Mouse (Mus musculus): Measurements from ENCODE around the gene Pgpep1. TPM values are rescaled to one million over a fixed set of nuclear protein-coding genes. Genes with fewer than 3 reads are reported as not detected.

Gene Pgpep1
- polyA plus RNA-seq, 1 experiment from 2014 or later: 99.4 TPM

- Histone ChIP-seq H3K9ac (replicated peaks) (peak within 1 kb of the TSS; percentile 100), H3K27me3 (no peaks in the 10 kb centered on the region), H3K9me3 (no peaks in the 10 kb centered on the region), H3K4me2 (replicated peaks) (peak within 1 kb of the TSS; percentile 81), H3K36me3 (peaks cover 10% of the 10 kb centered on the region), H3K4me3 (replicated peaks) (peak within 1 kb of the TSS; percentile 98), H3K4me1 (replicated peaks) (peaks cover 59% of the 10 kb centered on the region), H3K27ac (peak within 1 kb of the TSS; percentile 100)
- peak; percentile 83 for ATAC-seq
- under 1% methylated on average over 66 of the region's 69 CpGs for WGBS
Observed at GRCm38 (mm10) chr8:70698310-70699109, 38.3 kb upstream of the Pgpep1 start, which contains the start of gene Jund. TSS of gene Jund (plus strand) at chr8:70698949.

DNA sequence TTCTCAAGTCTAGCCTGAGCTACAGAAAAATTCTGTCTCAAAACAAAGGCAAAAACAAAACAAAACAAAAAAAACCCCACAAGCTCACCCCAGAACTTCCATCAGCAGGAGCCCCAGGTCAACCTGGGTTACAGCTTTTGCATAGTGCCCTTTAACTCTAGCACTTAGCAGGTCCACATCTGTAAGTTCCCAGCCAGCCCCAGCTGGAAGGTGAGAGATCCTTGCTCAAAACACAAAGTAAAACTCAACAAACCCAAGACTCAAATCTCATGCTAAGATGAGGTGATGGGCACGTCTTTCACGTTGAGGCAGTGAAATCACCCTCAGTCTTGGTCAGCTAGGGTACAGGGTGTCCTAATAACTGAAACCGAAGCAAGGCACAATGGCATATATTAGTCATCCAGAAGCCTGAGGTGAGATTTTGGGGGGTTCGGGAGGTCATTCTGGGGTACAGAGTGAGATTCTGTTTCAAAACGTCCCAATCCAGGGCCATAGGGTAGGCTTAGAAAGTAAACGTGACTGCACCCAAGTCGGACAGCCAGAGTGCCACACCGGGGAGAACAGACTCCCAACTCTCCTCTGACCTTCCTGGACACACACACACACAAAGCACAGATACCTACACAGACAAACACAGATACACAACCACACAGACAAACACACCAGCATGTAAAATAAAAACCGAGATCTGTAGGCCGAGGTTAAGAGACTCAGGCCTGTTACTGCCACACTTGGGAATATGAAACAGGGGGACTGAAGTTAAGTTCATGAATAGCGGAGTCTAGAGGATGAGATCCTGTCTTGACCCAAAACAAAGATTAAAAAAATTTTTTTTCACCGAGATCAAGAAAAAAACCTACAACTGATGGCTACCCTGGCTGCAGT, 37.4 kb upstream of the Pgpep1 start:
- Histone ChIP-seq H3K4me1 (replicated peaks) (peaks cover 50% of the 10 kb centered on the region), H3K9me3 (no peaks in the 10 kb centered on the region), H3K27me3 (no peaks in the 10 kb centered on the region), H3K4me2 (replicated peaks) (peak overlapping the region; percentile 81), H3K4me3 (replicated peaks) (peak overlapping the region; percentile 98), H3K36me3 (peaks cover 2% of the 10 kb centered on the region; the same call in 1 of the 2 replicates), H3K27ac (peak overlapping the region; percentile 100), H3K9ac (replicated peaks) (peak overlapping the region; percentile 100)
- WGBS: 77% methylated on average over 12 of the region's 12 CpGs
- no peak for ATAC-seq

GRCm38 (mm10) chr8:70696946-70697345, 36.8 kb upstream of the Pgpep1 start:
- 51% methylated on average over 4 of the region's 4 CpGs for WGBS
- ATAC-seq: no peak
- Histone ChIP-seq H3K27me3 (no peaks in the 10 kb centered on the region), H3K36me3 (peaks cover under 1% of the 10 kb centered on the region; the same call in 1 of the 2 replicates), H3K4me3 (replicated peaks) (peak overlapping the region; percentile 23), H3K27ac (peak overlapping the region; percentile 100), H3K4me1 (replicated peaks) (peaks cover 49% of the 10 kb centered on the region), H3K9ac (replicated peaks) (peak overlapping the region; percentile 51), H3K4me2 (replicated peaks) (peak overlapping the region; percentile 53), H3K9me3 (no peaks in the 10 kb centered on the region)

GRCm38 (mm10) chr8:70696019-70696885, 36.1 kb upstream of the Pgpep1 start:
- Histone ChIP-seq H3K9ac (replicated peaks) (peak overlapping the region; percentile 51), H3K27me3 (no peaks in the 10 kb centered on the region), H3K9me3 (no peaks in the 10 kb centered on the region), H3K36me3 (no peaks in the 10 kb centered on the region), H3K27ac (peak overlapping the region; percentile 100), H3K4me3 (replicated peaks) (peak overlapping the region; percentile 23), H3K4me2 (replicated peaks) (peak overlapping the region; percentile 53), H3K4me1 (replicated peaks) (peaks cover 49% of the 10 kb centered on the region)
- WGBS: 7% methylated on average over 31 of the region's 31 CpGs
- ATAC-seq: no peak

DNA sequence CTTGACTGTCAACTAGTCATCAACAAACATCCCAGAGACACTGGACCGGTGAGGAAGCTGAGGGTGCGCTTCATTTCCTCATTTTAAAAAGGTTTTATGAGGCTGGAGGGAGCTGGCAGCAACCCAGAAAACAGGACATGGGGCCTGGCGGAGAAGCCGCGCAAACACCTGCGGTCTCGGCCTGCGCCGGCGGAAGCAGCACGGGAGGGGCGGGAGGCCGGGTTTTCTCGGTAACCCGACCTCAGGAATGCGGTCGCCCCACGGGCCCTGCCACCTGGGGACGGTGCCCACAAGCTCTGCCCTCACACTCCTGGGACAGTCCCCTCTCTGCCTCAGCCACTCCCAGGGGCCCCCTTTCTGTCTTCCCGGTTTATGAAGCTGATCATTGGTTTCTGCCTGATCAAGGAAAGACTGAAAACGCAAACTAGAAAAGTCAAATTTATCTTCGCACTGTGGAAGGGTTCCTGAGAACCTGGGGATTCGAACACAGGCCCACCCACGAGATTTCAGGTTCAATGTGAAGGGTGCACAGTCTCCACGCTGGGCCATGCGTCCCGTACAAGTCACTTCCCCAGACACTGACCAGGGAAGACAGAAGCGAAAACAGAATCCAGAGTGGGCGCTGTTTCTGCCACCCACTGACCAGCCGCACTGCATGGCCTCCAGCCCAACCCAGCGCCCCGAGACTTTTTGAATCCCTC, 35.3 kb upstream of the Pgpep1 start:
- Histone ChIP-seq H3K36me3 (no peaks in the 10 kb centered on the region), H3K4me3 (replicated peaks) (no peak overlapping the region), H3K27ac (no peak overlapping the region), H3K27me3 (no peaks in the 10 kb centered on the region), H3K9ac (replicated peaks) (no peak overlapping the region), H3K9me3 (no peaks in the 10 kb centered on the region), H3K4me2 (replicated peaks) (0 out of 2 replicates have a peak overlapping the region, but pooled peaks have one; percentile 53), H3K4me1 (replicated peaks) (peaks cover 48% of the 10 kb centered on the region)
- no peak for ATAC-seq
- WGBS: 42% methylated on average over 32 of the region's 32 CpGs

DNA sequence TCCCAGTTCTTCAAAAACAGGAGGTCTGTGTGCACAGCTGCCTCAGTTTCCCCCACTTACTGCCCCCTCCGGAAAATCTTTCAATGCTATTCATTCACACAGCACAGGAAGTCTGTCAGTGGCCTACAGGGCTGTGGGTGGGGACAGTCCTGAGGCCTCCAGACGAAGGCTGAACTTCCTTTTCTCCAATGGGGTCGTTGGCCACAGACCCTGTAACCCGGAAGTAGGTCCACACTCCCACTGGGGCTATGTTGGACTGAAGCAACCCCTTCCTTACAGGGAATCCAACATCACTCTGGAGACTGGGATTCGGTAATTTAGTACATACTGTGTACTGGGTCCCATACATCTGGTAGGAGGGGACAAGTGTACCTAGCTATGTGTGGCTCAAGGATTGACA, 33.4 kb upstream of the Pgpep1 start:
- no peak for ATAC-seq
- WGBS: 84% methylated on average over 5 of the region's 5 CpGs
- Histone ChIP-seq H3K36me3 (no peaks in the 10 kb centered on the region), H3K9ac (replicated peaks) (no peak overlapping the region), H3K27ac (no peak overlapping the region), H3K27me3 (no peaks in the 10 kb centered on the region), H3K9me3 (no peaks in the 10 kb centered on the region), H3K4me1 (replicated peaks) (peaks cover 52% of the 10 kb centered on the region), H3K4me2 (replicated peaks) (no peak overlapping the region), H3K4me3 (replicated peaks) (no peak overlapping the region)

- Histone ChIP-seq H3K4me2 (replicated peaks) (peak overlapping the region; percentile 57), H3K27ac (peak overlapping the region; percentile 66), H3K9me3 (no peaks in the 10 kb centered on the region), H3K36me3 (no peaks in the 10 kb centered on the region), H3K4me3 (replicated peaks) (peak overlapping the region; percentile 28), H3K9ac (replicated peaks) (peak overlapping the region; percentile 51; the same call in 1 of the 2 replicates), H3K4me1 (replicated peaks) (peaks cover 37% of the 10 kb centered on the region), H3K27me3 (no peaks in the 10 kb centered on the region)
- peak; percentile 67 for ATAC-seq
- WGBS: 1% methylated on average over 20 of the region's 20 CpGs
Observed at GRCm38 (mm10) chr8:70691727-70692231, 31.6 kb upstream of the Pgpep1 start.

- Histone ChIP-seq H3K27ac (peak overlapping the region; percentile 66), H3K4me3 (replicated peaks) (peak overlapping the region; percentile 28), H3K4me2 (replicated peaks) (peak overlapping the region; percentile 57), H3K27me3 (no peaks in the 10 kb centered on the region), H3K9ac (replicated peaks) (peak overlapping the region; percentile 51; the same call in 1 of the 2 replicates), H3K9me3 (no peaks in the 10 kb centered on the region), H3K4me1 (replicated peaks) (peaks cover 31% of the 10 kb centered on the region), H3K36me3 (no peaks in the 10 kb centered on the region)
- ATAC-seq: no peak
- 58% methylated on average over 4 of the region's 4 CpGs for WGBS
Observed at GRCm38 (mm10) chr8:70691230-70691629, 31.0 kb upstream of the Pgpep1 start.

DNA sequence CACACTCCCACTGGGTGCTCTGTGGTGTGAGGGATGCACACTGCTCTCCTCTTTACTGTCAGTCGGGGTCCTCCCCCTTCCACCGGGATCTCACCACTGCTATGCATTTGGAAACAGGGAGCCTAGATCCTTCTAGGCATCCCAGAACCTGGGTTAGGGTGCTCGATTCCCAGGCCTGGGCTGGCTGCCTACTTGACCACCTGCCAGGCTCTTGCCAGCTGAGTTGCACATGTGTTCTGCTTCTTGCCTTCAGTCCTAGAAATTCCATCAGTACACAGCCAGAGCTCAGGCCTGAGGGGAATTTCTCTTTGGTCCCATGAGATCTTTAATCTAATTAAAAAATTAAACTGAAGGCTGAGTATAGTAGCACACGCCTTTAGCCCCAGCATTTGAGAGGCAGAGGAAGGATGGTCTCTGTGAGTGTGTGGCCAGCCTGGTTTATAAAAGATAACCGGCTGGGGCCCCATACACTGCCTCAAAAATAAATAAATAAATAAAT, 29.8 kb upstream of the Pgpep1 start:
- Histone ChIP-seq H3K36me3 (no peaks in the 10 kb centered on the region), H3K27me3 (no peaks in the 10 kb centered on the region), H3K4me1 (replicated peaks) (peaks cover 20% of the 10 kb centered on the region), H3K9me3 (no peaks in the 10 kb centered on the region), H3K27ac (no peak overlapping the region), H3K4me3 (replicated peaks) (no peak overlapping the region), H3K9ac (replicated peaks) (no peak overlapping the region), H3K4me2 (replicated peaks) (no peak overlapping the region)
- no peak for ATAC-seq
- 79% methylated on average over 5 of the region's 5 CpGs for WGBS

GRCm38 (mm10) chr8:70688136-70688535, 27.9 kb upstream of the Pgpep1 start:
- no peak for ATAC-seq
- H3K27ac ChIP-seq: no peak overlapping the region
- H3K9ac ChIP-seq (replicated peaks): no peak overlapping the region
- H3K27me3 ChIP-seq: no peaks in the 10 kb centered on the region
- no peak overlapping the region for H3K4me2 ChIP-seq (replicated peaks)
- H3K36me3 ChIP-seq: no peaks in the 10 kb centered on the region
- 95% methylated on average over 3 of the region's 3 CpGs for WGBS
- H3K4me1 ChIP-seq (replicated peaks): peaks cover 26% of the 10 kb centered on the region
- no peaks in the 10 kb centered on the region for H3K9me3 ChIP-seq
- no peak overlapping the region for H3K4me3 ChIP-seq (replicated peaks)

All from midbrain, embryonic 13.5 days (tissue).